Mouse (Mus musculus) ES-CJ7 (cell line): ENCODE measurements around the gene Vmn1r205.
"Not testable (repeated sequence)": the region's sequence is repeated elsewhere in the genome, so short reads cannot be mapped to it uniquely, and the experiment has no call there.

ENCODE experiments used
- DNase-seq: peaks from one replicate; pipeline ENCODE4 v3.0.0; 2011; ENCODE audit warnings: low read depth, low spot score

Vmn1r205 gene

GRCm38 (mm10) chr13:22592900-22593299 lies at the start of gene Vmn1r205:
Vmn1r205 (minus strand) TSS chr13:22593000.
- no peak for DNase-seq

GRCm38 (mm10) chr13:22624151-22624550 lies 31.4 kb upstream of the Vmn1r205 start, which contains the start of gene Vmn1r206:
Vmn1r206 (minus strand) TSS chr13:22624251.
- not testable (repeated sequence) for DNase-seq

- peak; percentile 37 for DNase-seq
Measured at GRCm38 (mm10) chr13:22583336-22583735, 9.5 kb downstream of the Vmn1r205 start.

GRCm38 (mm10) chr13:22574911-22575310 lies 17.9 kb downstream of the Vmn1r205 start:
- peak; percentile 23 for DNase-seq

GRCm38 (mm10) chr13:22552898-22553297 lies 39.9 kb downstream of the Vmn1r205 start, which contains the start of gene Vmn1r204:
Vmn1r204 (plus strand) TSS chr13:22553198.
- not testable (repeated sequence) for DNase-seq
